Mouse (Mus musculus): ENCODE data around the gene Ifnar1. TPM values are rescaled to one million over a fixed set of nuclear protein-coding genes. Genes with fewer than 3 reads are reported as not detected.

The Ifnar1 gene
- polyA plus RNA-seq, 1 experiment = 15.9 TPM

- Histone ChIP-seq H3K27ac (ENCODE audit: control insufficient read depth, insufficient read depth, low read depth, low read length, poor library complexity) (no peak overlapping the region), H3K4me3 (replicated peaks; ENCODE audit: control insufficient read depth, low read depth, low read length) (no peak overlapping the region), H3K4me1 (ENCODE audit: control insufficient read depth, insufficient read depth, low read length) (no peaks in the 10 kb centered on the region)
- TF ChIP-seq CTCF (IDR thresholded peaks at IDR 0.05; ENCODE audit: control insufficient read depth, insufficient read depth, low read length) = no peak
- no peak for TF ChIP-seq POLR2A (IDR thresholded peaks at IDR 0.05; ENCODE audit: borderline replicate concordance, control insufficient read depth, low read depth, low read length)
- WGBS = 31% methylated on average over 1 of the region's 1 CpGs
Measured at GRCm38 (mm10) chr16:91478067-91478466, 7.0 kb upstream of the Ifnar1 start.

GRCm38 (mm10) chr16:91480517-91480916, 4.5 kb upstream of the Ifnar1 start:
- Histone ChIP-seq H3K4me3 (replicated peaks; ENCODE audit: control insufficient read depth, low read depth, low read length) (no peak overlapping the region), H3K27ac (ENCODE audit: control insufficient read depth, insufficient read depth, low read depth, low read length, poor library complexity) (no peak overlapping the region; the same call in 1 of the 2 replicates), H3K4me1 (ENCODE audit: control insufficient read depth, insufficient read depth, low read length) (no peaks in the 10 kb centered on the region; the same call in 1 of the 2 replicates)
- TF ChIP-seq POLR2A (IDR thresholded peaks at IDR 0.05; ENCODE audit: borderline replicate concordance, control insufficient read depth, low read depth, low read length) = no peak
- TF ChIP-seq CTCF (IDR thresholded peaks at IDR 0.05; ENCODE audit: control insufficient read depth, insufficient read depth, low read length) = no peak

GRCm38 (mm10) chr16:91484387-91484786, 651 bp upstream of the Ifnar1 start:
- peak overlapping the region; percentile 81 for H3K4me3 ChIP-seq (replicated peaks; ENCODE audit: control insufficient read depth, low read depth, low read length)
- TF ChIP-seq CTCF (IDR thresholded peaks at IDR 0.05; ENCODE audit: control insufficient read depth, insufficient read depth, low read length) (no peak), POLR2A (IDR thresholded peaks at IDR 0.05; ENCODE audit: borderline replicate concordance, control insufficient read depth, low read depth, low read length) (no peak)
- peak overlapping the region; percentile 99 for H3K27ac ChIP-seq (ENCODE audit: control insufficient read depth, insufficient read depth, low read depth, low read length, poor library complexity)
- peaks cover 5% of the 10 kb centered on the region; the same call in 1 of the 2 replicates for H3K4me1 ChIP-seq (ENCODE audit: control insufficient read depth, insufficient read depth, low read length)
- WGBS = 53% methylated on average over 17 of the region's 17 CpGs

GRCm38 (mm10) chr16:91485841-91486240, 803 bp downstream of the Ifnar1 start:
- TF ChIP-seq CTCF (IDR thresholded peaks at IDR 0.05; ENCODE audit: control insufficient read depth, insufficient read depth, low read length) (no peak), POLR2A (IDR thresholded peaks at IDR 0.05; ENCODE audit: borderline replicate concordance, control insufficient read depth, low read depth, low read length) (no peak)
- peak overlapping the region; percentile 79 for H3K4me3 ChIP-seq (replicated peaks; ENCODE audit: control insufficient read depth, low read depth, low read length)
- peaks cover 5% of the 10 kb centered on the region; the same call in 1 of the 2 replicates for H3K4me1 ChIP-seq (ENCODE audit: control insufficient read depth, insufficient read depth, low read length)
- no peak overlapping the region for H3K27ac ChIP-seq (ENCODE audit: control insufficient read depth, insufficient read depth, low read depth, low read length, poor library complexity)
- 24% methylated on average over 5 of the region's 5 CpGs for WGBS

- 75% methylated on average over 2 of the region's 2 CpGs for WGBS
- Histone ChIP-seq H3K4me1 (ENCODE audit: control insufficient read depth, insufficient read depth, low read length) (peaks cover 5% of the 10 kb centered on the region; the same call in 1 of the 2 replicates), H3K27ac (ENCODE audit: control insufficient read depth, insufficient read depth, low read depth, low read length, poor library complexity) (no peak overlapping the region), H3K4me3 (replicated peaks; ENCODE audit: control insufficient read depth, low read depth, low read length) (no peak overlapping the region)
- no peak for TF ChIP-seq CTCF (IDR thresholded peaks at IDR 0.05; ENCODE audit: control insufficient read depth, insufficient read depth, low read length)
- no peak for TF ChIP-seq POLR2A (IDR thresholded peaks at IDR 0.05; ENCODE audit: borderline replicate concordance, control insufficient read depth, low read depth, low read length)
Measured at GRCm38 (mm10) chr16:91488066-91488465, 3.0 kb downstream of the Ifnar1 start.

GRCm38 (mm10) chr16:91490897-91491296, 5.9 kb downstream of the Ifnar1 start:
- TF ChIP-seq CTCF (IDR thresholded peaks at IDR 0.05; ENCODE audit: control insufficient read depth, insufficient read depth, low read length) = no peak
- TF ChIP-seq POLR2A (IDR thresholded peaks at IDR 0.05; ENCODE audit: borderline replicate concordance, control insufficient read depth, low read depth, low read length) = no peak
- 50% methylated on average over 4 of the region's 4 CpGs for WGBS
- Histone ChIP-seq H3K4me3 (replicated peaks; ENCODE audit: control insufficient read depth, low read depth, low read length) (no peak overlapping the region), H3K27ac (ENCODE audit: control insufficient read depth, insufficient read depth, low read depth, low read length, poor library complexity) (no peak overlapping the region), H3K4me1 (ENCODE audit: control insufficient read depth, insufficient read depth, low read length) (peaks cover 5% of the 10 kb centered on the region; the same call in 1 of the 2 replicates)

GRCm38 (mm10) chr16:91491473-91491872, 6.4 kb downstream of the Ifnar1 start:
- TF ChIP-seq CTCF (IDR thresholded peaks at IDR 0.05; ENCODE audit: control insufficient read depth, insufficient read depth, low read length) (no peak), POLR2A (IDR thresholded peaks at IDR 0.05; ENCODE audit: borderline replicate concordance, control insufficient read depth, low read depth, low read length) (no peak)
- Histone ChIP-seq H3K4me3 (replicated peaks; ENCODE audit: control insufficient read depth, low read depth, low read length) (no peak overlapping the region), H3K27ac (ENCODE audit: control insufficient read depth, insufficient read depth, low read depth, low read length, poor library complexity) (no peak overlapping the region), H3K4me1 (ENCODE audit: control insufficient read depth, insufficient read depth, low read length) (peaks cover 3% of the 10 kb centered on the region; the same call in 1 of the 2 replicates)
- 89% methylated on average over 3 of the region's 3 CpGs for WGBS

GRCm38 (mm10) chr16:91495501-91495900, 10.5 kb downstream of the Ifnar1 start:
- no peak overlapping the region for H3K4me3 ChIP-seq (replicated peaks; ENCODE audit: control insufficient read depth, low read depth, low read length)
- H3K4me1 ChIP-seq (ENCODE audit: control insufficient read depth, insufficient read depth, low read length) = no peaks in the 10 kb centered on the region
- no peak overlapping the region for H3K27ac ChIP-seq (ENCODE audit: control insufficient read depth, insufficient read depth, low read depth, low read length, poor library complexity)
- TF ChIP-seq CTCF (IDR thresholded peaks at IDR 0.05; ENCODE audit: control insufficient read depth, insufficient read depth, low read length) (no peak), POLR2A (IDR thresholded peaks at IDR 0.05; ENCODE audit: borderline replicate concordance, control insufficient read depth, low read depth, low read length) (no peak)
- WGBS = 96% methylated on average over 4 of the region's 4 CpGs

GRCm38 (mm10) chr16:91496206-91496605, 11.2 kb downstream of the Ifnar1 start:
- H3K4me3 ChIP-seq (replicated peaks; ENCODE audit: control insufficient read depth, low read depth, low read length) = no peak overlapping the region
- no peak overlapping the region for H3K27ac ChIP-seq (ENCODE audit: control insufficient read depth, insufficient read depth, low read depth, low read length, poor library complexity)
- WGBS = 94% methylated on average over 17 of the region's 17 CpGs
- no peaks in the 10 kb centered on the region for H3K4me1 ChIP-seq (ENCODE audit: control insufficient read depth, insufficient read depth, low read length)
- TF ChIP-seq CTCF (IDR thresholded peaks at IDR 0.05; ENCODE audit: control insufficient read depth, insufficient read depth, low read length) (no peak), POLR2A (IDR thresholded peaks at IDR 0.05; ENCODE audit: borderline replicate concordance, control insufficient read depth, low read depth, low read length) (no peak)

Data from bone marrow, adult 2 months (tissue).